Mouse (Mus musculus) limb, embryonic 15.5 days (tissue): Measurements from ENCODE around the gene Trpt1. TPM values are rescaled to one million over a fixed set of nuclear protein-coding genes. Genes with fewer than 3 reads are reported as not detected.

ENCODE experiments used
- ATAC-seq: fragments of 200-750 bp; cut with Nextera tagmentation; 2 replicates; pipeline ENCODE4 v1.8.0; 2017; ENCODE audit warnings: low read depth, moderate TSS enrichment; ENCODE audit not compliant: insufficient number of reproducible peaks, low FRiP score, low TSS enrichment
- H3K27ac ChIP-seq: fragments of 300-500 bp; sonication (generic); 2 replicates; pipeline ENCODE4 v1.5.1; 2015; ENCODE audit warnings: moderate library complexity, mild to moderate bottlenecking, inconsistent platforms
- H3K27me3 ChIP-seq: fragments of 300-500 bp; sonication (generic); 2 replicates; pipeline ENCODE4 v1.6.1; 2015; ENCODE audit warnings: inconsistent platforms
- H3K36me3 ChIP-seq: fragments of 300-500 bp; sonication (generic); 2 replicates; pipeline ENCODE4 v1.6.1; 2015; ENCODE audit warnings: inconsistent platforms
- H3K4me1 ChIP-seq: fragments of 300-500 bp; sonication (generic); 2 replicates; pipeline ENCODE4 v1.6.1; 2015; ENCODE audit warnings: inconsistent platforms
- H3K4me2 ChIP-seq: fragments of 300-500 bp; sonication (generic); 2 replicates; pipeline ENCODE4 v1.6.1; 2015; ENCODE audit warnings: mild to moderate bottlenecking, inconsistent platforms
- H3K4me3 ChIP-seq: fragments of 300-500 bp; sonication (generic); 2 replicates; pipeline ENCODE4 v1.5.1; 2015; ENCODE audit warnings: mild to moderate bottlenecking, inconsistent platforms
- H3K9ac ChIP-seq: fragments of 300-500 bp; sonication (generic); 2 replicates; pipeline ENCODE4 v1.6.1; 2015; ENCODE audit warnings: inconsistent platforms
- H3K9me3 ChIP-seq: fragments of 300-500 bp; sonication (generic); 2 replicates; pipeline ENCODE4 v1.6.1; 2016; ENCODE audit warnings: inconsistent platforms
- WGBS: fragments of 180-500 bp; shearing (Covaris S2); methylation state at CpG from one replicate; pipeline ENCODE4 v1.1.7; 2015; 5-methylcytosine and 5-hydroxymethylcytosine counted together
- polyA plus RNA-seq: library from polyadenylated mRNA; unstranded; fragments of >200 nt; fragmentation: Nextera tagmentation; extraction: Ambion mirVana; gene quantifications from 2 replicates; pipeline ENCODE4 v1.2.1, GENCODE M21; 2015

Trpt1 gene
- polyA plus RNA-seq, 1 experiment from 2014 or later, result 11.9 TPM

GRCm38 (mm10) chr19:7006892-7007593 is 11.1 kb downstream of the Trpt1 start:
- Histone ChIP-seq H3K9ac (no peak overlapping the region), H3K27me3 (no peaks in the 10 kb centered on the region), H3K4me1 (no peaks in the 10 kb centered on the region), H3K4me3 (no peak overlapping the region), H3K9me3 (no peaks in the 10 kb centered on the region), H3K4me2 (no peak overlapping the region), H3K27ac (no peak overlapping the region), H3K36me3 (no peaks in the 10 kb centered on the region)
- 76% methylated on average over 9 of the region's 9 CpGs for WGBS
- no peak for ATAC-seq

- WGBS, result 81% methylated on average over 4 of the region's 4 CpGs
- no peaks in the 10 kb centered on the region for H3K9me3 ChIP-seq
Observed at GRCm38 (mm10) chr19:7012426-7012825, 16.5 kb downstream of the Trpt1 start.

GRCm38 (mm10) chr19:7013984-7014383 is 18.1 kb downstream of the Trpt1 start:
- Histone ChIP-seq H3K4me1 (0 out of 2 replicates have a peak, but pooled peaks cover 2% of the 10 kb centered on the region), H3K9me3 (no peaks in the 10 kb centered on the region), H3K36me3 (peaks cover 22% of the 10 kb centered on the region; the same call in 1 of the 2 replicates), H3K27ac (no peak overlapping the region), H3K4me2 (no peak overlapping the region), H3K9ac (no peak overlapping the region), H3K27me3 (no peaks in the 10 kb centered on the region), H3K4me3 (no peak overlapping the region)
- 85% methylated on average over 9 of the region's 9 CpGs for WGBS
- ATAC-seq, result no peak

More at GRCm38 (mm10) chr19:7012426-7012825, 16.5 kb downstream of the Trpt1 start:
- no peak overlapping the region for H3K9ac ChIP-seq
- H3K4me1 ChIP-seq, result 0 out of 2 replicates have a peak, but pooled peaks cover 2% of the 10 kb centered on the region
- no peak overlapping the region for H3K4me3 ChIP-seq
- H3K27ac ChIP-seq, result no peak overlapping the region
- H3K27me3 ChIP-seq, result no peaks in the 10 kb centered on the region
- peaks cover 10% of the 10 kb centered on the region; the same call in 1 of the 2 replicates for H3K36me3 ChIP-seq
- H3K4me2 ChIP-seq, result no peak overlapping the region
- no peak for ATAC-seq

- Histone ChIP-seq H3K9ac (no peak overlapping the region), H3K4me1 (0 out of 2 replicates have a peak, but pooled peaks cover 2% of the 10 kb centered on the region), H3K27ac (no peak overlapping the region), H3K4me3 (no peak overlapping the region), H3K9me3 (no peaks in the 10 kb centered on the region), H3K4me2 (no peak overlapping the region), H3K27me3 (no peaks in the 10 kb centered on the region), H3K36me3 (peaks cover 29% of the 10 kb centered on the region)
- ATAC-seq, result no peak
- WGBS, result 90% methylated on average over 20 of the region's 20 CpGs
Observed at GRCm38 (mm10) chr19:7014481-7015135, 18.7 kb downstream of the Trpt1 start.

- peak overlapping the region; percentile 17; the same call in 1 of the 2 replicates for H3K27ac ChIP-seq
- H3K9ac ChIP-seq, result no peak overlapping the region
- no peaks in the 10 kb centered on the region for H3K9me3 ChIP-seq
- H3K36me3 ChIP-seq, result peaks cover 61% of the 10 kb centered on the region
- no peak overlapping the region for H3K4me2 ChIP-seq
- H3K27me3 ChIP-seq, result no peaks in the 10 kb centered on the region
- WGBS, result 72% methylated on average over 12 of the region's 12 CpGs
- 0 out of 2 replicates have a peak, but pooled peaks cover 2% of the 10 kb centered on the region for H3K4me1 ChIP-seq
- no peak overlapping the region for H3K4me3 ChIP-seq
- no peak for ATAC-seq
Observed at GRCm38 (mm10) chr19:7017541-7018457, 21.9 kb downstream of the Trpt1 start.

- Histone ChIP-seq H3K27ac (0 out of 2 replicates have a peak overlapping the region, but pooled peaks have one; percentile 17), H3K4me1 (0 out of 2 replicates have a peak, but pooled peaks cover 2% of the 10 kb centered on the region), H3K27me3 (no peaks in the 10 kb centered on the region), H3K9ac (no peak overlapping the region), H3K4me3 (no peak overlapping the region), H3K4me2 (no peak overlapping the region), H3K36me3 (peaks cover 68% of the 10 kb centered on the region), H3K9me3 (no peaks in the 10 kb centered on the region)
- WGBS, result 80% methylated on average over 11 of the region's 11 CpGs
- no peak for ATAC-seq
Observed at GRCm38 (mm10) chr19:7018546-7018945, 22.6 kb downstream of the Trpt1 start.

GRCm38 (mm10) chr19:7019191-7019590 is 23.3 kb downstream of the Trpt1 start, which contains the start of gene Fermt3:
Gene Fermt3, minus strand, starts transcription at chr19:7019469.
- Histone ChIP-seq H3K4me2 (no peak within 1 kb of the TSS), H3K4me3 (no peak within 1 kb of the TSS), H3K27ac (peak within 1 kb of the TSS; percentile 17; the same call in 1 of the 2 replicates), H3K9ac (no peak within 1 kb of the TSS), H3K4me1 (no peaks in the 10 kb centered on the region), H3K9me3 (no peaks in the 10 kb centered on the region), H3K36me3 (peaks cover 67% of the 10 kb centered on the region), H3K27me3 (no peaks in the 10 kb centered on the region)
- WGBS, result 89% methylated on average over 5 of the region's 5 CpGs
- no peak for ATAC-seq

GRCm38 (mm10) chr19:7020224-7020641 is 24.3 kb downstream of the Trpt1 start:
- Histone ChIP-seq H3K27me3 (no peaks in the 10 kb centered on the region), H3K4me1 (no peaks in the 10 kb centered on the region), H3K4me2 (no peak overlapping the region), H3K27ac (no peak overlapping the region), H3K9ac (no peak overlapping the region), H3K36me3 (peaks cover 74% of the 10 kb centered on the region), H3K9me3 (no peaks in the 10 kb centered on the region), H3K4me3 (no peak overlapping the region)
- WGBS, result 45% methylated on average over 3 of the region's 3 CpGs
- ATAC-seq, result 0 out of 2 replicates have a peak, but pooled peaks have one; percentile 21

- no peak overlapping the region for H3K4me3 ChIP-seq
- no peak for ATAC-seq
- H3K27me3 ChIP-seq, result no peaks in the 10 kb centered on the region
- no peaks in the 10 kb centered on the region for H3K9me3 ChIP-seq
- peaks cover 95% of the 10 kb centered on the region for H3K36me3 ChIP-seq
- WGBS, result 91% methylated on average over 5 of the region's 5 CpGs
- no peaks in the 10 kb centered on the region for H3K4me1 ChIP-seq
- H3K4me2 ChIP-seq, result no peak overlapping the region
- H3K27ac ChIP-seq, result no peak overlapping the region
- no peak overlapping the region for H3K9ac ChIP-seq
Observed at GRCm38 (mm10) chr19:7029531-7029930, 33.6 kb downstream of the Trpt1 start.

- WGBS, result 91% methylated on average over 5 of the region's 5 CpGs
- ATAC-seq, result no peak
- Histone ChIP-seq H3K4me1 (peaks cover 14% of the 10 kb centered on the region), H3K4me2 (no peak overlapping the region), H3K36me3 (peaks cover 63% of the 10 kb centered on the region), H3K27ac (no peak overlapping the region), H3K9ac (no peak overlapping the region), H3K27me3 (no peaks in the 10 kb centered on the region), H3K4me3 (no peak overlapping the region), H3K9me3 (no peaks in the 10 kb centered on the region)
Observed at GRCm38 (mm10) chr19:7034006-7034405, 38.1 kb downstream of the Trpt1 start.

- no peak for ATAC-seq
- H3K4me2 ChIP-seq, result peak overlapping the region; percentile 64
- under 1% methylated on average over 35 of the region's 35 CpGs for WGBS
Observed at GRCm38 (mm10) chr19:7039088-7039720, 43.3 kb downstream of the Trpt1 start.

More at GRCm38 (mm10) chr19:7039088-7039720, 43.3 kb downstream of the Trpt1 start:
- H3K4me1 ChIP-seq, result peaks cover 21% of the 10 kb centered on the region
- H3K9ac ChIP-seq, result peak overlapping the region; percentile 92
- peak overlapping the region; percentile 92 for H3K27ac ChIP-seq
- no peaks in the 10 kb centered on the region for H3K27me3 ChIP-seq
- peaks cover 14% of the 10 kb centered on the region for H3K36me3 ChIP-seq
- peak overlapping the region; percentile 93 for H3K4me3 ChIP-seq
- H3K9me3 ChIP-seq, result no peaks in the 10 kb centered on the region
